Mouse (Mus musculus) liver, embryonic 11.5 days (tissue): ENCODE data around the gene AA467197. TPM values are rescaled to one million over a fixed set of nuclear protein-coding genes. Genes with fewer than 3 reads are reported as not detected.

Experiments used
- ATAC-seq: fragments of 200-750 bp; cut with Nextera tagmentation; replicated peaks from 2 replicates; pipeline ENCODE4 v1.8.0; 2017; ENCODE audit warnings: moderate number of reproducible peaks, mild to moderate bottlenecking, moderate TSS enrichment, moderate library complexity; ENCODE audit not compliant: low FRiP score
- DNase-seq: peaks from one replicate; pipeline ENCODE4 v3.0.0-alpha.2; 2017; ENCODE audit warnings: low spot score
- H3K27ac ChIP-seq: fragments of 300-500 bp; sonication (generic); 2 replicates; pipeline ENCODE4 v1.5.1; 2014; ENCODE audit warnings: mild to moderate bottlenecking, low read depth, low read length, control low read depth
- H3K27me3 ChIP-seq: fragments of 300-500 bp; sonication (generic); replicated peaks from 2 replicates; pipeline ENCODE4 v1.6.1; 2014; ENCODE audit warnings: low read length, mixed read lengths; ENCODE audit not compliant: control insufficient read depth, insufficient read depth
- H3K36me3 ChIP-seq: fragments of 300-500 bp; sonication (generic); 2 replicates; pipeline ENCODE4 v1.6.1; 2014; ENCODE audit warnings: mild to moderate bottlenecking, low read length, moderate library complexity, mixed read lengths; ENCODE audit not compliant: control insufficient read depth, insufficient read depth
- H3K4me1 ChIP-seq: fragments of 300-500 bp; sonication (generic); replicated peaks from 2 replicates; pipeline ENCODE4 v1.6.1; 2014; ENCODE audit warnings: low read length, mixed read lengths; ENCODE audit not compliant: control insufficient read depth, insufficient read depth
- H3K4me2 ChIP-seq: fragments of 300-500 bp; sonication (generic); 2 replicates; pipeline ENCODE4 v1.6.1; 2014; ENCODE audit warnings: mild to moderate bottlenecking, control low read depth, moderate library complexity
- H3K4me3 ChIP-seq: fragments of 300-500 bp; sonication (generic); 2 replicates; pipeline ENCODE4 v1.5.1; 2014; ENCODE audit warnings: low read depth, low read length, control low read depth
- H3K9ac ChIP-seq: fragments of 300-500 bp; sonication (generic); 2 replicates; pipeline ENCODE4 v1.6.1; 2014; ENCODE audit warnings: low read depth, low read length, control low read depth
- H3K9me3 ChIP-seq: fragments of 300-500 bp; sonication (generic); 2 replicates; pipeline ENCODE4 v1.6.1; 2016; ENCODE audit warnings: low read length, inconsistent platforms, mixed read lengths; ENCODE audit not compliant: control insufficient read depth
- WGBS: fragments of 180-500 bp; shearing (Covaris S2); extraction: QIAGEN DNeasy Blood & Tissue Kit; methylation state at CpG from one replicate; pipeline ENCODE4 v1.1.7; 2014; 5-methylcytosine and 5-hydroxymethylcytosine counted together
- polyA plus RNA-seq: library from polyadenylated mRNA; unstranded; fragments of >200 nt; fragmentation: Nextera tagmentation; extraction: Ambion mirVana; gene quantifications from 2 replicates; pipeline ENCODE4 v1.2.1, GENCODE M21; 2014

Gene AA467197
- polyA plus RNA-seq, 1 experiment from 2014 or later: not detected

- Histone ChIP-seq H3K27ac (no peak overlapping the region), H3K4me3 (peak overlapping the region; percentile 82), H3K36me3 (0 out of 2 replicates have a peak, but pooled peaks cover 4% of the 10 kb centered on the region), H3K27me3 (no peaks in the 10 kb centered on the region), H3K4me2 (peak overlapping the region; percentile 80), H3K9ac (no peak overlapping the region), H3K9me3 (no peaks in the 10 kb centered on the region), H3K4me1 (peaks cover 5% of the 10 kb centered on the region)
- DNase-seq (no peak), ATAC-seq (no peak)
- WGBS: 65% methylated on average over 6 of the region's 6 CpGs
Measured at GRCm38 (mm10) chr2:122629871-122630270, 6.9 kb upstream of the AA467197 start.

GRCm38 (mm10) chr2:122630465-122631225 is 6.1 kb upstream of the AA467197 start:
- peaks cover 5% of the 10 kb centered on the region for H3K4me1 ChIP-seq
- under 1% methylated on average over 74 of the region's 75 CpGs for WGBS
- 0 out of 2 replicates have a peak, but pooled peaks cover 4% of the 10 kb centered on the region for H3K36me3 ChIP-seq
- peak; percentile 79 for DNase-seq
- no peaks in the 10 kb centered on the region for H3K9me3 ChIP-seq
- H3K4me2 ChIP-seq: peak overlapping the region; percentile 80
- H3K9ac ChIP-seq: peak overlapping the region; percentile 89
- H3K27me3 ChIP-seq: no peaks in the 10 kb centered on the region
- peak overlapping the region; percentile 77 for H3K27ac ChIP-seq
- H3K4me3 ChIP-seq: peak overlapping the region; percentile 82
- ATAC-seq: peak; percentile 79

DNA sequence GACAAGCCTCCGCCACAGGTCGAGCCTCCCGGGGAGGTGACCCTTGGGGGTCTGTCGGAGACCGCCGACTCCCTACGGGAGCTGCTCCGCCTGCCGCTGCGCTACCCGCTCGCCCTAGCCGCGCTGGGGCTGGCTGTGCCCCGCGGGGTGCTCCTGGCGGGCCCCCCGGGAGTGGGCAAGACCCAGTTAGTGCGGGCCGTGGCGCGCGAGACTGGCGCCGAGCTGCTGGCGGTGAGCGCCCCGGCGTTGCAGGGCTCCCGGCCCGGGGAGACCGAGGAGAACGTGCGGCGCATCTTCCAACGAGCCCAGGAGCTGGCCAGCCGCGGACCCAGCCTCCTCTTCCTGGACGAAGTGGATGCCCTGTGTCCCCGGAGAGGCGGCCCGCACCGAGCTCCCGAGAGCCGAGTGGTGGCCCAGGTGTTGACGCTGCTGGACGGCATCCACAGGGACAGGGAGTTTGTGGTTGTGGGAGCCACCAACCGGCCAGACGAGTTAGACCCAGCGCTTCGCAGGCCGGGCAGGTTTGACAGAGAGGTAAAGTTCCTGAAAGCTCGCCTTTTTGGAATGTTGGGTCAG is 5.5 kb upstream of the AA467197 start:
- Histone ChIP-seq H3K27ac (peak overlapping the region; percentile 77; the same call in 1 of the 2 replicates), H3K4me3 (peak overlapping the region; percentile 82), H3K4me1 (peaks cover 5% of the 10 kb centered on the region), H3K9me3 (no peaks in the 10 kb centered on the region), H3K4me2 (peak overlapping the region; percentile 80), H3K27me3 (no peaks in the 10 kb centered on the region), H3K9ac (peak overlapping the region; percentile 89), H3K36me3 (0 out of 2 replicates have a peak, but pooled peaks cover 4% of the 10 kb centered on the region)
- ATAC-seq: peak; percentile 60
- under 1% methylated on average over 53 of the region's 53 CpGs for WGBS
- peak; percentile 77 for DNase-seq

GRCm38 (mm10) chr2:122637526-122637997 is 776 bp downstream of the AA467197 start:
- Histone ChIP-seq H3K4me3 (peak overlapping the region; percentile 34), H3K27me3 (no peaks in the 10 kb centered on the region; the same call in 1 of the 2 replicates), H3K27ac (no peak overlapping the region), H3K36me3 (0 out of 2 replicates have a peak, but pooled peaks cover 4% of the 10 kb centered on the region), H3K9ac (no peak overlapping the region), H3K9me3 (no peaks in the 10 kb centered on the region), H3K4me2 (peak overlapping the region; percentile 58), H3K4me1 (no peaks in the 10 kb centered on the region)
- WGBS: 2% methylated on average over 36 of the region's 36 CpGs
- ATAC-seq: peak; percentile 72
- peak; percentile 69 for DNase-seq

DNA sequence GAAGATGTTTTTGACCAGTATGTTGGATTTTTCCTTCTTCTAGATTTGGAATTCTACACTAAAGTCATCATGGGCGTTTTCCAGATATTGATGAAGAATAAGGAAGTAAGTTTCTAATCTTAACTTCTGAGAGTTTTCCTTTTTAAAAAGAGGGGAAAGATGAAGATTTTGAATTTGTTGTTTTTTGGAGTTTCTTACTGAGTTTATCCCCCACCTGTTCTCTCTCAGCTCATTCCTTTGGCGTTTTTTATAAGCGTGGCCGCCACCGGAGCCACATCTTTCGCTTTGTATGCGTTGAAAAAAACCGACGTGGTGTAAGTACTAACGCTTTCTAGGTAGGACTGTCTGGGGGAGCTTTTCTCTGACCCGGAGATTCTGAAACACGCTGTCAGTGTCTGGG is 1.2 kb downstream of the AA467197 start:
- Histone ChIP-seq H3K36me3 (0 out of 2 replicates have a peak, but pooled peaks cover 4% of the 10 kb centered on the region), H3K4me1 (no peaks in the 10 kb centered on the region), H3K27ac (no peak overlapping the region), H3K4me2 (peak overlapping the region; percentile 58), H3K9me3 (no peaks in the 10 kb centered on the region), H3K27me3 (no peaks in the 10 kb centered on the region; the same call in 1 of the 2 replicates), H3K9ac (no peak overlapping the region), H3K4me3 (peak overlapping the region; percentile 34)
- WGBS: 38% methylated on average over 12 of the region's 12 CpGs
- DNase-seq (no peak), ATAC-seq (no peak)

- no peaks in the 10 kb centered on the region for H3K4me1 ChIP-seq
- no peak overlapping the region for H3K4me2 ChIP-seq
- no peaks in the 10 kb centered on the region for H3K36me3 ChIP-seq
- H3K27me3 ChIP-seq: no peaks in the 10 kb centered on the region; the same call in 1 of the 2 replicates
- WGBS: 43% methylated on average over 5 of the region's 5 CpGs
- H3K9me3 ChIP-seq: no peaks in the 10 kb centered on the region
- ATAC-seq (no peak), DNase-seq (no peak)
- H3K4me3 ChIP-seq: no peak overlapping the region
- no peak overlapping the region for H3K9ac ChIP-seq
- H3K27ac ChIP-seq: no peak overlapping the region
Measured at GRCm38 (mm10) chr2:122638673-122639072, 1.9 kb downstream of the AA467197 start.

- Histone ChIP-seq H3K27ac (no peak overlapping the region), H3K4me1 (0 out of 2 replicates have a peak, but pooled peaks cover 3% of the 10 kb centered on the region), H3K4me3 (no peak overlapping the region), H3K36me3 (no peaks in the 10 kb centered on the region), H3K27me3 (no peaks in the 10 kb centered on the region), H3K9ac (no peak overlapping the region), H3K9me3 (no peaks in the 10 kb centered on the region), H3K4me2 (no peak overlapping the region)
- no peak; the same call in 1 of the 2 replicates for ATAC-seq
- no peak for DNase-seq
- 36% methylated on average over 17 of the region's 17 CpGs for WGBS
Measured at GRCm38 (mm10) chr2:122652096-122653084, 15.6 kb downstream of the AA467197 start.

DNA sequence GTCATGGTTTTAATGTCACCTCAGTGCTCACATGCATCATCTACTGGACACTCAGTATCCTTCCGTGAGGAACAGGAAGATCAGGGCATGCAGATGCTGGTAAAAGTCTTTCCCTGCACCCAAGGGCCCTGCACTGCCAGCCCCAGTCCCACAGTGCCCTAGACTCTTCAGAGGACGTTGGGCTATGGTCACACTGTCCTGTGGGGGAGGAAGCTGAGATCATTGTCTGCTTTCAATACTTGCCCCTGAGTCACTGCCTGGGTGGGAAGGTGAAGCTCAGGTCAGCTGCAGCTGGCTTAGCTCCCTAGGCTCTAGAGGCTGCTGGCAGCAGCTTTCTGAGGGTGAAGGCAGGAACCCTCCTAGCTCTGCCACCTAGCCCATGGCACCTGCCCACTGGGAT is 19.3 kb downstream of the AA467197 start:
- H3K9me3 ChIP-seq: no peaks in the 10 kb centered on the region
- 44% methylated on average over 2 of the region's 2 CpGs for WGBS
- H3K36me3 ChIP-seq: no peaks in the 10 kb centered on the region
- H3K4me3 ChIP-seq: no peak overlapping the region
- no peak overlapping the region for H3K27ac ChIP-seq
- no peak overlapping the region for H3K9ac ChIP-seq
- ATAC-seq (no peak), DNase-seq (no peak)
- no peaks in the 10 kb centered on the region for H3K27me3 ChIP-seq
- 0 out of 2 replicates have a peak, but pooled peaks cover 3% of the 10 kb centered on the region for H3K4me1 ChIP-seq
- no peak overlapping the region for H3K4me2 ChIP-seq
